Mouse (Mus musculus) spleen, postnatal 4 days (tissue): ENCODE measurements around the gene Fbxo7.

Source experiments
- DNase-seq, 2 experiments: peaks; one replicate each; pipeline ENCODE4 v3.0.0; 2022; ENCODE audit warnings: low spot score in 2 of 2

The Fbxo7 gene

GRCm38 (mm10) chr10:86078761-86079160 lies 57.0 kb downstream of the Fbxo7 start:
- no peak for DNase-seq

DNA sequence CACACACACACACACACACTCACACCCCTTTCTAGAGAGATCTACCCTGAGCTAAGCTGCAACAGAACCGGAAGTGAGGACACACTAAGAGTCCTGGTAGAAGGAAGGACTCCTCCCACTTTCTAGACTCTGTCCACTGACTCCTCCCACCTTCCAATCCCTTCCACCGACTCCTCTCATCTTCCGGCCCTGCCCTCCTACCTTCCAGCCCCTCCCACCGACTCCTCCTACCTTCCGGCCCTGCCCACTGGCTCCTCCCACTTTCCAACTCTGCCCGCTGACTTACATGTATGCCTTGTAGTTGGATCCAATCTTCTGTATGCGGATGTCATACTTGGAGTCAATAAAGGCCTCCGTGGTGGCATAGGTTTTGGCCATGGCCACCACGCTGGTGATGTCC lies 58.1 kb downstream of the Fbxo7 start:
- DNase-seq, result no peak

- peak; percentile 35 to 83 for DNase-seq
Measured at GRCm38 (mm10) chr10:86091919-86092318, 70.1 kb downstream of the Fbxo7 start.

DNA sequence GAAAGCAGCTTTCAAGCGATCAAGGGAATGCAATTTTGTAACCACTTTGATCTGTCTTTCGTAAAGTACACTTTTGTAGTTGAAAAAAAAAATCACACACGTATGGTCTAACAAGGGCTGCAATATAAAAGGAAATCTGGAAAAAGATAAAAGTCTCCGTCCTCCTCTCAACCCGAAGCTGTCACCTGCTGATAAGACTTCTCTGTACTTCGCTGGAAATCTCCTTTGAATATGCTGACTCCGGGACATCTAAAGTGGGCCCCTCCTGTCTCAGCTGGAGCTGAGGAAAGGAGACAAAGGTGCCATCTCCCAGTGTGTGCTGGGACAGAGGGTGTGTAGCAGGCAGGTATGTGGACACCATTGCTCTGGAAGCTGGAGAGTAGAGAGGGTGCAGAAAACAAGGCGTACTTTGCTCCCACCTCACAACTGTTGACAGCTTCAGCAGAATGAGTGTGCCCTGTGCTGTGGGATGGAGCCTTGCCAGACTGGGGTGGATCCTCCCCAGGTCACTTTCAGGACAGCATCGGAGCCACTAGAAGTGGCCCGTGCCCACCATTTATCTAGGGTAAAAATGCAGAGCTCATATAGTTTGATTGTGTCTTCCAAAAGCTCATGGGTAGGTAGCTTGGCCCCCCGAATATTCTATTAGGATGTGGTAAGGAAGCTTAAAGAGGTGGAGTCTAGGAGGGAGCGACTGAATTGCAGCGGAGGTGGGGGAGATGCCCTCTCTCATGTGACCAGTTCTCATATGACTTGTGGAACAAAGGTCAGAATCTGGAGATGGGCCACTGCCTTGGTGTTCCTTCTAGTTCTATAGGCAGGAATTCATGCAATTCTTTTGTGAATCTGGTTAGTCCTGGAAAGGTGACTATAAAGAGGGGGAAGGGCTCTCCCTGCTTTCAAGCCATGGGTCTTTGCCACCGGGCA lies 71.6 kb downstream of the Fbxo7 start:
- DNase-seq, result no peak

DNA sequence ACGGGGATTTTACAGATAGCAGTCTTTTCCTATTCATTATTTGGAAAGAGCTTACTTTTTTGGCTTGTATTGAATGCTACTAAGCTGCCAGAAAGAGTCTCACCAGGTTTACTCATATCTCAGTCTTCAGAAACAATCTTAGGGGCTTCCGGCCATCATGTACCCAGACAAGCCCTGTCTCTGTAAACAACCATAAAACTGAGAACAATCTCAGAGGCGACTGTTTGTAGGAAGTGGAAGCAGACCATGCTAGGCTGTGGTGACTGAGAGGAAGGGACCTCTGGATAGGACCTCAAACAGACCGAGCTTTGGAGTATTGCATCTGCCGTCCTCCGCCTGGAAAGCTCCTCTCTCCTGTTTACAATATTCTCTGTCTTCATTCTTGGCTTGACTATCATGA lies 76.6 kb downstream of the Fbxo7 start:
- no peak for DNase-seq

DNA sequence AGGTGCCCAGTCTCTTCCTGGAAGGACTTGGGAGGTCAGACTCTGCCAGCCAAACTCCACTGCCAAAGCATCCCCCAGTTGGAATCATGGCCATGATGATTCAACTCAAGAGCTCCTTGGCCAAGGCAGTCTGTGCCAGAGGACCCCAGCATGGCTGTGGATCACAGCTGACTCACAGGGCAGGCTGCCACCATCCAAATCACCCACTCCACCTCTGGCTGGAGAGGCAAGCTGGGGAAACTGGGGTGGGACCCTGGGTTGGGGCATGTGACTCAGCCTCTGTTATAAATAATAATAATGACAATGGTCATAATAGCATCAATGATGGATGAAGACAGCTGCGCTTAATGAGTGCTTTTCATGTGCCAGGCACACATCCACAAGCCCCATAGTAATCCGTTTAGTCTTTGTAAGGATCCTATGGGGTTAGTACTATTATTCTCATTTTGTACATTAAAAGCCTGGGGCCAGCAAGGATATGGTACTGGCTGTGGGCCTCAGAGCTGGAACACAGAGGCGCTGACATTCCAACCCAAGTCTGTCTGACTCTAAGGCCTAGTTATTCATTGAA lies 78.6 kb downstream of the Fbxo7 start:
- no peak for DNase-seq
